Mouse (Mus musculus): Measurements from ENCODE around the gene Synpr.

Synpr gene

DNA sequence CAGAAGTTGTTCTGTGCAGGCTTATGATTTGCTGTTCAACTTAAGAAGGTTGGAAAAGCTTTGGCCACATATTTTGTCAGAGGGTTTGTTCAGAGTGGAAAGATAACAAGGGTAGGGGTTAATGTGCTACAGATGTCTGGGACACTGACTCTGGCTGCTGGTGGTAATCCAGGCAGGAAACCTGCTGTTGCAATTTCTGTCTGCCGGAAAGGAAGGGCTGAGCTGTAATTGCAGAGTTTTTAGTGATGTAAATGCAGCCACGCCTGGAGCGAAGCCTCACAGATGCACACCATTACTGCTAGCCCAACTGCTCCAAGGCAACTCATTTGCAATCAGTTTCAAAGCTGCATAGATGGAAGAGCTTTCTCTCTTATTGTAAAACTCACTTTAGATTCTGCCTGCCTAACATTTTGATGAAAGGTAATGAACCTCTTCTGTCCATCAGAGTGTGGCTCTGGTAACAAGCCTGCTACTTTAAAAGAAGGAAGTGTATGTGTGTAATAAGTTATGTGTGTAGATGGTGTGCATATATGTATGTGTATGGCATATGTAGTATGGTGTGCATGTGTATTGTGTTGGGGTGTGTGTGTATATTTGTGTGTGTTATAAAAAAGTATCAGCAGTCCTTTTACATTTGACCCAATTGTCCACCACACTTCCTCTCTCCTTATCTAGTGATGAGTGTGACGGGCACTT is 64.7 kb downstream of the Synpr start:
- no peak for ATAC-seq (ENCODE audit: insufficient number of reproducible peaks, low FRiP score, low TSS enrichment)

DNA sequence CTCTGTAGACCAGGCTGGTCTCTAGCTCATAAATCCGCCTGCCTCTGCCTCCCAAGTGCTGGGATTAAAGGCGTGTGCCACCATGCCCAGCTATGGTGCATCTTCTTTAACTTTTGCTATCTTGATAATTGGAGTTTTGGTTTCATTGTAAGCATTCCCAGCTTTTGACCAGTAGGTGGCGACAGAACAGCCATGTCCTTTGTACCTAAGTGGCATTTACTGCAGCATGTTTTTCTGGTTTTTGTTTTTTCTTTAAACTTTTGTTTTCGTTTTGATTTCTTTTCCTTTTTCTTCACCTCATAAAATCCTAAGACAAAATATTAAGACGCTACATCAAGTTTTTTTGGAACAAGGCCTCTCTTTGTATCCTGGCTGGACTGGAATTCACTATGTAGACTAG is 69.6 kb downstream of the Synpr start:
- ATAC-seq (ENCODE audit: insufficient number of reproducible peaks, low FRiP score, low TSS enrichment): no peak

DNA sequence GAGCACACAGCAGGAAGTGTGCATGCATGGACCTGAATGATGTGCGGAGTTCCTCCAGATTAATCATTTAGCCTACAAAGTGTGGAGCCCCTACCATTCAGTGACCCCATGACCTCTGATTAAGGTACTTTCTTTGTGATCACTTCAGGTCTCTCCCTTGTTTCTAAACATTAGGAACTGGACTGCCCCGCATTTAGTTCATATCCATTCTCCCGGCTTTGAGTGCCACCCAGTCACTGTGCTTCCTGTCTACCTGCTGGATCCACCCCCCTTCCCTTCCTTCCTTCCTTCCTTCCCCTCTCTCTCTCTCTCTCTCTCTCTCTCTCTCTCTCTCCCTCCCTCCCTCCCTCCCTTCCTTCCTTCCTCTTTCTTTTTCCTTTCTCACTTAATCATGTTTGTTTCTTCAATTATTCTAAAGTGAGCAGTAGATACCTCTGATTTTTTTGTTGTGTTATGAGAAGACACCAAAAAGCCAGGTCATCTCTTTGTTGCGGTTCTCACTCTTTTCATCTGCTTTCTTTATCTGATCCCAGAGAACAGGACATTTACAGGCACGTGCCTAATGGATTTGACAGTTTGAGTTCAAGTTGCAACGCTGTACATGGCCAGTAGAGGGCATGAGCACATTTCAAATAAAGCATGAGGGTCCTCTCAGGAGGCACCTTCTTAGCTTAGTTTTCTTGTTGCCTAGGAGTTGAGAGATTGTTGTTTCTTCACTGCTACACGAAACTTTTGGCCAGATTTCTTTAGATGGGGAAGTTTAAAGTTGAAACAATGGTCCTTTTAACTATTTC is 71.2 kb downstream of the Synpr start:
- ATAC-seq (ENCODE audit: insufficient number of reproducible peaks, low FRiP score, low TSS enrichment): peak; percentile 50; the same call in 1 of the 2 replicates

DNA sequence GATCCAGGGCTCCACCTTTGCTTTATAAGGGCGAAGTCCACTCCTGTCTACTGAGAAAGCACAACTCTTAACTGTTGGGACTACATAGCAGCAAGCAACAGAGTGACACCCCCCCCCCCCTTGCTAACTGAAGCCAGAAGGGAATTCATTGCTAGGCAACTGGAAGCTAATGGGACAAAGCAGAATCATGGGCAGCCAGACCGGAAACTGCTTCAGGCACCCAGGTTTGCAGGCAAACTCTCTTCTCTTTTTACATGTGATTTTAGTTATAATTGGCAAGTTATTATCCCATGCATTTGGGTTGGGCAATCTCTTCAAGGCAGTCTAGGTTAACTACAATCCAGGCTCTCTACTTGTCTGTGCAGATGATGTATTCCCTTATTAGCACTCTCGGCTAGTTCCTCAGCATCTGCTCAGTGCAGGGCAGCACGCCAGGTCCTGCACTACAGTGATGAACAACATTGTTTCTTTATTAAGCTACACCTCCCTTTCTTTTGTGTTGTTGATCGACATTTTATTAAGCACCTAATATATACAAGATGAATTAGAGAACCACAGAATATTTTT is 72.6 kb downstream of the Synpr start:
- no peak for ATAC-seq (ENCODE audit: insufficient number of reproducible peaks, low FRiP score, low TSS enrichment)

DNA sequence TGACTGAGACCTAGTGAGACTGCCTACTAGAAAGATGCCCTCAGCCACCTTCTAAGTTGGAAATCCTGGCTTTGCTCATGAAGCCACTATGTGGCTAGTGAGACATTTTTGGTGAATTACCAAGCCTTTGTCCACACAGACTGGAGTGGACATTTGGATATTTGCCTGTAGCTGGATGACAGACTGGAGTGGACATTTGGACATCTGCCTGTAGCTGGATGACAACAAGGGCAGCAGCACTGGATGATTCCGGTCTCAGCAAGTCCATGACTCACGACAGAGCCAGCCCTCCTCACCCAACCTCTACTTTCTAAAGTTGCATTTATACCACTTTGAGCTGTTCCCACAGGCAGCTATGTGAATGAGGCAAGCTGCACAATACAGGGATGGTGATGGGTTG is 73.5 kb downstream of the Synpr start:
- ATAC-seq (ENCODE audit: insufficient number of reproducible peaks, low FRiP score, low TSS enrichment): peak; percentile 57; the same call in 1 of the 2 replicates

DNA sequence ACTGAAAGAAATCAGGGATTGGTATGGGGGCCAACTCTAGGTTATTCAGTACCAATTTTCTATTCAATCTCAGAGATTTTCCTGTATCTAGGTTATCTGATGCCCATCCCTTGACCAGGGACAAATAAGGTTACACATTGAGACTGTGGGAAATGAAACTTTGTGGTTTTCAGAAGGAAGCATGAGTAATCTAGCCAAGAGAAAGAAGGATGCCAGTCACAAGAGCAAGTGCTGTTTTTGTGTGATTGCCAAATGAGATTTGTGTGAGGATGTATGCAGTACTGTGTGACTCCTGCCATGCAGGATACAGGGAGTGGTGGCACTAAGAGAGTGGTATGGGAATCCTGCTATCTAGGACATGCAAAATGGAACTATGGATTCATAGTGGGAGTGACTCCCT is 76.6 kb downstream of the Synpr start:
- no peak for ATAC-seq (ENCODE audit: insufficient number of reproducible peaks, low FRiP score, low TSS enrichment)

DNA sequence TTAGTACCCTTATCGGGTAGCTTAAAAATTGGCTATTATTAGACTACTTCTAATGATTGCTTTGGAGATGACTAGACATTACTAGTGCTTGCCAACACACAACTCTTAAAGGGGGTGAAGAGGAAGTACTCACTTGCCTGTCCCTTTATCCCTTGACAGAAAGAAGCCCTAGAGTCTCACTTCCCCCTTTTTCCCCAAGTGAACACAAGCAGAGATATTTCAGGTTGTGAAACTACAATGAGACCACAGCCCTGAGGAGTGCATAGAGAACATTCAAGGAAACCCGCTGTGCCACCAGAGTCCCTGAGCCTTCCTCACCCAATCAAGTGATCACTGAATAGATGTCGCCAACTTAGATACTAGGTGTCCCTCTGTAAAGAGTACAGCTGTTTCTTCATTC is 77.1 kb downstream of the Synpr start:
- ATAC-seq (ENCODE audit: insufficient number of reproducible peaks, low FRiP score, low TSS enrichment): no peak

DNA sequence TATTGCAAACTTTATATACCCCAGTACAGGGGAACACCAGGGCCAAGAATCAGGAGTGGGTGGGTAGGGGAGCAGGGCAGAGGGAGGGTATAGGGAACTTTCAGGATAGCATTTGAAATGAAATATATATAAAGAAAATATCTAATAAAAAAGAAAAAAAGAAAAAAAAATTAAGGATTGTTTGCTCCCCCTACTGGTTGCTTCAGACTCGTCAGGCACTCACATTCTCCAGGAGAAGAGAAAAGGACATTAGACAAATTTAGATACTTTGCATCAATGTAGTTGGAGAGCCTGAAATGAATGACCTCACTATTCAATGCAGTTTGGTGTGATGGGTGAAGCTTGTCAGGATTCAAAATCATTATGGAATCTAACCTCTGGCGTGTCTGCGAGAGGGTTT is 83.7 kb downstream of the Synpr start:
- ATAC-seq (ENCODE audit: insufficient number of reproducible peaks, low FRiP score, low TSS enrichment): no peak

DNA sequence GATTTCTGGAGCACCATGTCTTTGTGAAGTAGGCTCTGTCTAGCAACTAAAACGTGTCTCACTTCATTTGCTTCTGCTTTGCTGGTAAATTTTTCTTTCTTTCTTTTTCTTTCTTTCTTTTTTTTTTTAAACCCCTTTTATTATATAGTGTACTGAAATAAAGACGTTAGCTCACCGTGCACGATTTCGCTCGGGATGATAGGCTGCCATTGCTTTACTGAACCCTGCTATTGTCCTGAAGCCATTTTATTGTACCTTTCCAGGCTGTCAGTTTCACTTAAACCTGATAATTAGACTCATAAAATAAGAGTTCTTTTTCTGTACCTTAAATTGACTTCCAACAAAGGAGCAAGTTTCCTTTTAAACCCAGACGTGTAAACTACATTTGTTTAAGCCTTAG is 104.5 kb downstream of the Synpr start:
- no peak for ATAC-seq (ENCODE audit: insufficient number of reproducible peaks, low FRiP score, low TSS enrichment)

DNA sequence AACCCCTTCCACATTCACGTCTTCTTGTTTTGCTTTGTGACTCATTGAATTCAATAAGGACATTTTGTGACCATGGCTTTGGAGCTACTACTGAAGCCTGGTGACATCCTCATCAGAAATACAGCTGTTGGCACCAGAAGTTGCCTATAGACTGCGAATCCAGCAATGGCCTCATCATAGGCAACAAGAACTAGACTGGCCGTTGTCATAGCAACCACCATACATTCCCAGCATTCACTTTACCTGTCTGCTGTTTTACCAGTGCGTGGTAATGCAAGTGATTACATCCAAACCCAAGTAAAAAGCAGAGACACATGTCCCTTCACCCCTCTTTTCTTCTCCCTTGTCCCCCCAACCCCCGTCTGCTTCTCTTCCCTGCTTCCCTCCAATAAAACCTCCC is 105.4 kb downstream of the Synpr start:
- ATAC-seq (ENCODE audit: insufficient number of reproducible peaks, low FRiP score, low TSS enrichment): no peak

DNA sequence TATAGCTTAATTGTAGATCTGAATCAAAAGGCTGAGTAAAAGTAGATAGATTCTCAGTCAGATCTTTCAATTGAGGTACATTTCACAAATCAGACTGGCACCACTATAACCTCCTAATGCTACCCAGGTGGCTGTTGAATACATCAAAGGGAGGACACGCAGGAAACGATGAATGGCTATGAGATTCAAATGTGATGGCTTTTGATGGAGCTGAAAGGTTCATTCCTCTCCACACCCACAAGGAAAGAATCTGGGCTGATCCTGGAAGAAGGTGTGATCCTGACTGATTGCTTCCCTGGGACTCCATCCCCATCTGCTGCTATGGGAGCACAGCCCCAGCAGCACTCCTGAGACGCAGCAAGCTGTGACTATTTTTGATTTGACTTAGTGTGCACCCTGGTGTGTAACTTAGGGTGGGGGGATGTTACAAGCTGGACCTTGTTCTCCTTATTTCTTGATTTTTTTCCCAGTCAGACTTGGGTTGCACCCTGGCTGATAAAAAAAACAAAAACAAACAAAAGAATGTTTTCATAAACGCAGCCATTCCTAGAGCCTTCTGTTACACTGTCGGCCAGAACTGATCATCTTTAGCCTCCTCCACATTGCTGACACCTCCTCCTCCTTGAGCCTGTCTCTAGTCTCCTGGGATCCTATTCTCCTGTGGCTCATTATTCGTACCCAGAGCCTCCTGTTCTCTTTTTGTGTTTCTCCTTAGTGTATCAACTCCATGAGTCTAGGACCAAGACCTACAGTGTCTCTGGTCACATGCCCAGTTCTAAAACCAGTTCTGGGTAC is 114.8 kb downstream of the Synpr start:
- 0 out of 2 replicates have a peak, but pooled peaks have one; percentile 52 for ATAC-seq (ENCODE audit: insufficient number of reproducible peaks, low FRiP score, low TSS enrichment)

DNA sequence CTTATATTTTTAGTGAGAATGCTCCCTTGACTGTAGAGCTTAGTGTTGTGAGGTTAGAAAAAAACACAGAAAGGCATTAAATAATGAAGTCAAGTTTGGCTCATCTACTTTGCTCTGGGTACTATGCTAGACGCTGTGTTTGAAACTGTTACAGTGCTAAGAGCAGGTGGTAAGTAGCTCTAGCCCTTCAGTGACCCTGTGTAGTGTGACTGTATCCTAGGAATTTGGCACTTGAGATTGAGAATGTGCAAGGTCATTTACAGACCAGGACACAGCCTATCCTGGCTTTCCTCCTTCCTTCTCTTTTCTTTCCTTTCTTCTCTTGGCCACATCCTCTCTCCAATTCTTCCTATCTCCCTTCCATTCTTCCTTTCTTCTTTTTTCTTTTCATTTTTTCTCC is 127.1 kb downstream of the Synpr start:
- ATAC-seq (ENCODE audit: insufficient number of reproducible peaks, low FRiP score, low TSS enrichment): no peak

DNA sequence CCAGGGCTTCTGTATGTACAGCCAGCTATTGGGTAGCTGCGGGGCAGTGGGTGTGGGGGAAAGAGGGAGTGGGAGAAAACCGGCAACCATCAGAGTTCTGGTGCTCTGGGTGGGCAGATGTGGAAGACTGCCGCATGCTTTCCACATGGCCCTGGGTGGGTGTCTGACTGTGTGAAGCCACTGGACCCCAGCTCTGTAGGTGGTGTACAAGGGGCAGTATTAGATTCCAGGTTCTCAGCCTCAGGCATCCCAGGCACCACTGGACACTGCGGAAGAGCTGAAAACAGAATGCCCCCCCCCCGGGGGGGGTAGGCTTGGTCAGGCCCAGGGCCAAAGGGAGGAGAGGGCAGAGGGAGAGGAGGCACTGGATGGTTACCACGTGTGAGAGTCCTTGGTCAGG is 156.1 kb downstream of the Synpr start:
- peak; percentile 20; the same call in 1 of the 2 replicates for ATAC-seq (ENCODE audit: insufficient number of reproducible peaks, low FRiP score, low TSS enrichment)

DNA sequence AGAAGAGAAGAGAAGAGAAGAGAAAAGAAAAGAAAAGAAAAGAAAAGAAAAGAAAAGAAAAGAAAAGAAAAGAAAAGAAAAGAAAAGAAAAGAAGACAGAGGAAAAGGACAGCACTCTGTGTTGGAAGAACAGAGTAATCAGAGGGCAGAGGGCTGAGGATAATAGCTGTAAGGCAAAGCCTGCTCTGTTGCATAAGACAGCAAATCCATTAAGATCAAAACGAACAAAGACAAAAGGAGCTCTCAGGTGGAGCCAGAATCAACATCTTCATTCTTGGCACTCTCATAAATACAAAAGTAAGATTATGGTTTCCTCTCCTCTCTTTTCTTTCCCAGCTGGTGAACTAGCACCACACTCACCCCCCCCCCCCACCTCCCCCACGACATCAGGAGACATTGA is 160.3 kb downstream of the Synpr start:
- ATAC-seq (ENCODE audit: insufficient number of reproducible peaks, low FRiP score, low TSS enrichment): no peak

DNA sequence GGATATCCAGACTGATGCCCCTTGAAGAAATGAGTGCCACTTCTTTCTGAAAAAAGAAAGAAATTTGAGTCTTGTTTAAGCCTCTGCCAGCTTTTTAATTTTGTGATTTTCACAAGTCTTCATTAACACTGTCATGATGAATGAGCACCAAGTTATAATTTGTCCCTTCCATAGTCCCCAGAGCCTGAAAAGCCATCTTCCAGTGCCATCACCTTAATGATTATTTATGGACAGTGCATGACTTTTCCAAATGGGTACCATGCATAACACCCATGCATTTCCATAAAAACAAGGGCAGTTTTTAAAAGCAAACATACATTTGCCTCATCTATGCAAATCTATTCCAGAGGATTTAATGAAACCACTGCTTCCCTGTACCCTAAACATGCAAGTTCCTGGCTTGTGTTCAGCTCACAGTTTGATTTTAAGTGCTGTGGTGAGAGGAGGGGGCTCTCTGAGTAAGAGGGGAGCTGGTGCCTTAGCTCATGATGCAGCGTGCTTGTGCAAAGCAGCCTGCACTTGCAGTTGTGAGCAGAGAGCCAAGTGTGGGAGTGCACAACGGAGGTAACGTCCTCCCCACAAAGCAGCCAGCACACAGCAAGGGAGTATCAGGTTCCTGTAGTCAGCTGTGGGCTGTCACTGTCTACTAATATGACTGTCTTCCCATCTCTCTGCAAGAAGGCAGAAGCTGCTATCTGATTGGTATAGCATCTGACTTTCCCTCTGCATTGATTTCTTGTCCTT is 169.1 kb downstream of the Synpr start:
- no peak for ATAC-seq (ENCODE audit: insufficient number of reproducible peaks, low FRiP score, low TSS enrichment)

DNA sequence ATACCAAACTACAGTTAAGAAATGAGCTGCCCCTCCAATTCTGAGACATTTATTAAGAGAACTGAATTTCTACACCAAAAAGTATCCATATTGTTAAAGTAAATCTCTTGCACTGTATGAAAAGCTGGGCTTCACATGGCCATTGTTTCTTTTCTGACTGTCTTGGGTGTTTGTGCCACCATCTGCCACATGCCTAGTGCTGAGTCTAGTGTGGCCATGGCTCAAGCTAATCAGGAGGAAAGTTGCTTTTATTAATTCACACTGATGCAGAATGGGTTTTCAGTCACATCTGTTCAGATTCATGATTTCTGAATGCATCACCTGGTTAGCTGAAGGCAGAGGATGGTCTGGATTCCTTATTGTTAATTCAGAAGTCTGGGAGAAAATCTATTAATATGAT is 170.4 kb downstream of the Synpr start:
- ATAC-seq (ENCODE audit: insufficient number of reproducible peaks, low FRiP score, low TSS enrichment): no peak

DNA sequence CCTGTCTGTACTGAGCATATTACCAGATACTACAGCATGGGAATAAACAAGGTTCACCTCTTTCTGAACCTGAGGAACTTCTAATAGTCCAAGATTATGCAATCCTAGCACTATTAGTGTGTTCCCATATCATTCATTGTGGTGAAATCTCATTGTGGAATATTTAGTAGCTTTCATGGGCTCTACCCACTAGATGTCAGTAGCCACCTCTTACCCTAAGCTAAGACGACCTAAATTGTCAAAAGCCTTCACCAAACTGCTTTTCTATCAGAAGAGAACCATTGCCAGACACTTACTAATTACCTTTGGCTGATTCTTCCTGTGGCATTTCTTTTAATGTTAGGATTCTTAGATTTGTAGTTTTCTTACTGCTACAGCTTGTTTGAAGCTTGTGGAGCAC is 174.8 kb downstream of the Synpr start:
- ATAC-seq (ENCODE audit: insufficient number of reproducible peaks, low FRiP score, low TSS enrichment): no peak

DNA sequence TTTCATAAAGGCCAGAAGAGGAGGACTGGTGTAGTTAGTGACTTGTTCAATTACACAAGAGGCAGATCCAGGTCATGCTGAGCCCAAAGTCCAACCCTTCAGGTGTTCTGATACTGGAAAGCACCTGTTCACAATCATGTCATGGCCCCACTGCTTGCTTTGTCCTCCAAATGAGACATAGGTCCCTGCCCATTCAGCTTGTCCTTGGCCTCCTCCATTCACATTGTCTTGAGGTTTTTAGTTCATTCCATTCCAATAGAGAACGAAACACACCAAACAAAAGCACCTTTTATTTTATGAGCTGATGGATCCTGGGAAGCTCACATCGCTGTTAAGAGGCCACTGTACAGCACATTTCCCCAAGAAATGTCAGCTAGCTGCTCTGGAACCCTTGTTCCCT is 184.6 kb downstream of the Synpr start:
- no peak for ATAC-seq (ENCODE audit: insufficient number of reproducible peaks, low FRiP score, low TSS enrichment)

DNA sequence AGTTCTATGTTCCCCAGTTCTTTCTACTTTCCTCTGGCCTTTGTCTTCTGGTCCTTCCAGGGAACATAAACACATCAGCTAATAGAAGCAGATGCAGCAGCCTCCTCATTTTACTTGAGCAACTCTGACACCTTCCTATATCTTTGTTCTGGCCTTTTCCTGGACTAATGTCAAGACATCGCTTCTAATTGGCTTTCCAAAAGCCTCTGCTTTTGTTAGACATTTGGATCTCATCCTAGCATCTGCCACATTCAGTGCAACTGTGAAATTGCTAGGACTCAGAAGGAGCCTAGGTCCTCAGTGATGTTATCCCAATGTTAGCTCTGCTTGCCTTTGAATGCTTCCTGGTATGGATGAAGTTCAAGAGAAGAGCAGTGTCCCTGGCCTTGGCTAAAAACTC is 193.2 kb downstream of the Synpr start:
- no peak for ATAC-seq (ENCODE audit: insufficient number of reproducible peaks, low FRiP score, low TSS enrichment)

DNA sequence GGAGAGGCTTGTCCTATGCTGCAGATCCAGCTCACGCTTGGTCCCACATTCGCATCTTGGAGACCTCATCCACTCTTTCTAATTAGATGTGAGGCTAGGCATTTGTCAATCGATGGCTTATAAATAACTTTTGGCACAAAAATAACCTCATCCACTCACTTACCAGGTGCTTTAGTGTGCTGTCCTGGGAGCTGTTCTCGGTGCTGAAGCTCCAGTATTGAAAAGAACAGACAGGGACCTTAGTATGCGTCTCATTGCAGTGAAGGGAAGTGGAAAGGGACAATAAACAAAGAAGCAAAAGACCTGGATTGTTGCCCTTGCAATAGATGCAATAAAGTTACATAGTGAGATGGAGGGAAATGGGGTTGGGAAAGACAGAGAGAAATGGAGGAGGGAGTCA is 220.8 kb downstream of the Synpr start:
- ATAC-seq (ENCODE audit: insufficient number of reproducible peaks, low FRiP score, low TSS enrichment): no peak
